Mouse (Mus musculus) limb, embryonic 15.5 days (tissue): ENCODE measurements around the gene Gm20388. TPM values are rescaled to one million over a fixed set of nuclear protein-coding genes. Genes with fewer than 3 reads are reported as not detected.

ENCODE experiments used
- ATAC-seq: fragments of 200-750 bp; cut with Nextera tagmentation; 2 replicates; pipeline ENCODE4 v1.8.0; 2017; ENCODE audit warnings: low read depth, moderate TSS enrichment; ENCODE audit not compliant: insufficient number of reproducible peaks, low FRiP score, low TSS enrichment
- H3K27ac ChIP-seq: fragments of 300-500 bp; sonication (generic); 2 replicates; pipeline ENCODE4 v1.5.1; 2015; ENCODE audit warnings: moderate library complexity, mild to moderate bottlenecking, inconsistent platforms
- H3K27me3 ChIP-seq: fragments of 300-500 bp; sonication (generic); 2 replicates; pipeline ENCODE4 v1.6.1; 2015; ENCODE audit warnings: inconsistent platforms
- H3K36me3 ChIP-seq: fragments of 300-500 bp; sonication (generic); 2 replicates; pipeline ENCODE4 v1.6.1; 2015; ENCODE audit warnings: inconsistent platforms
- H3K4me1 ChIP-seq: fragments of 300-500 bp; sonication (generic); 2 replicates; pipeline ENCODE4 v1.6.1; 2015; ENCODE audit warnings: inconsistent platforms
- H3K4me2 ChIP-seq: fragments of 300-500 bp; sonication (generic); 2 replicates; pipeline ENCODE4 v1.6.1; 2015; ENCODE audit warnings: mild to moderate bottlenecking, inconsistent platforms
- H3K4me3 ChIP-seq: fragments of 300-500 bp; sonication (generic); 2 replicates; pipeline ENCODE4 v1.5.1; 2015; ENCODE audit warnings: mild to moderate bottlenecking, inconsistent platforms
- H3K9ac ChIP-seq: fragments of 300-500 bp; sonication (generic); 2 replicates; pipeline ENCODE4 v1.6.1; 2015; ENCODE audit warnings: inconsistent platforms
- H3K9me3 ChIP-seq: fragments of 300-500 bp; sonication (generic); 2 replicates; pipeline ENCODE4 v1.6.1; 2016; ENCODE audit warnings: inconsistent platforms
- WGBS: fragments of 180-500 bp; shearing (Covaris S2); methylation state at CpG from one replicate; pipeline ENCODE4 v1.1.7; 2015; 5-methylcytosine and 5-hydroxymethylcytosine counted together
- polyA plus RNA-seq: library from polyadenylated mRNA; unstranded; fragments of >200 nt; fragmentation: Nextera tagmentation; extraction: Ambion mirVana; gene quantifications from 2 replicates; pipeline ENCODE4 v1.2.1, GENCODE M21; 2015

The Gm20388 gene
- polyA plus RNA-seq, 1 experiment from 2014 or later: 4.9 TPM

DNA sequence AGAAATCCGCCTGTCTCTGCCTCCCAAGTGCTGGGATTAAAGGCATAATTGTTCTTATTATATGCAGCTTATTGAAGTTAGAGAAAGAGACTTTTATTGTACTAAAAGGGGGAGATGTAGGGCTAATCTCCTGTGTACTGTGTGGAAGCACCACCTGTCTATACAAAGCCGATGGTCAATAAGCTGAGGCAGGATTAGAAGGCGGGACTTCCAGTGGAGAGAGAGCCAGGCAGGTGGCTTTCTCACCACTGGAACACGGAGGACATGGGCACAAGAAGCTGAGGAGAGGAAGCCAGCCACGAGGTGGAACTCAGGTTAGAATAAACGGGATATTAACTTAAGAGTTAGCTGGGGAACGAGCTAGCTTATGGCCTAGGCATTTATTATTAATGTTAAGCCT, 3152.1 kb downstream of the Gm20388 start, which contains the start of gene Spg7:
TSS of gene Spg7 (plus strand) at position 222 of the 400 bp plus-strand sequence.
- no peak for ATAC-seq
- Histone ChIP-seq H3K4me2 (no peak within 1 kb of the TSS), H3K27me3 (no peaks in the 10 kb centered on the region), H3K4me3 (no peak within 1 kb of the TSS), H3K27ac (no peak within 1 kb of the TSS), H3K9me3 (no peaks in the 10 kb centered on the region), H3K36me3 (peaks cover 10% of the 10 kb centered on the region; the same call in 1 of the 2 replicates), H3K4me1 (peaks cover 20% of the 10 kb centered on the region), H3K9ac (no peak within 1 kb of the TSS)
- 71% methylated on average over 7 of the region's 7 CpGs for WGBS

DNA sequence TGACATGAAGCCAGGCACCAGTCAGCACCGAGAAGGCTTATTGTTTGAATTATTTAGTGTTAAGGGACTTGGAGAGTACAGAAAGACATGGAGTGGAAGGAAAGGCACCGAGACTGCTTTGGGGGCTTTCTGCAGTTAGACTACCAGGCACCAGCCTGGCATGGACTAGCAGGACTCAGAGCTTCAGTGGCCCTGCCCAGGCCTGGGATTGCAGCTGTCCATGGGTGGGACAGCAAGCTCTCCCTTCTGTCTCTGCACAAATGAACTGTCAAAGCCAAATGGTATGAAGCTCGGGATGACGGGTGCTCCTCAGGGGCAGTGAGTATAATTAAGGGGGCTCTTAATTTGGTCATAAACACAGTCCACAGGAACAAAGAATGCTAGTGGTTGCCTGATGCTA, 3153.4 kb downstream of the Gm20388 start:
- H3K9ac ChIP-seq: no peak overlapping the region
- peak overlapping the region; percentile 53; the same call in 1 of the 2 replicates for H3K4me2 ChIP-seq
- WGBS: 59% methylated on average over 4 of the region's 4 CpGs

DNA sequence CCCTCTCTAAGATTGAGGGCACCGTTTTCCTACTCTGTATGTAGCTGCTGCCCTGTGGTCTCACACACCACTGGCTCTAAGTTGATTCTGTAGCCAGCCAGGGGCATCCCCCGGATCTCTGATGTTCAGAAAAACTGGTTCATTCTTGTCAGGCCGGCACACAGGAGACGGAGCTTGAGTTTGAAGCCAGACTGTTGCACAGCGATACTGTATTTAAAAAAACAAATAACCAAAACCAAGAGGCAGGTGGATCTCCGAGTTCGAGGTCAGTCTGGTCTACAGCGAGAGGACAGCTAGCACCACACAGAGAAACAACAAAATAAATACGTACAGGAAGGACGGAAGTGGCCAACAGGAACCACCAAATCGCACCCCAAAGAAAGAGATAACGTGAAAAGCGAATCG, 3154.2 kb downstream of the Gm20388 start:
- no peaks in the 10 kb centered on the region for H3K9me3 ChIP-seq
- WGBS: 1% methylated on average over 14 of the region's 14 CpGs
- peak overlapping the region; percentile 53 for H3K4me2 ChIP-seq
- H3K27me3 ChIP-seq: no peaks in the 10 kb centered on the region
- no peak for ATAC-seq
- peak overlapping the region; percentile 94 for H3K27ac ChIP-seq
- H3K4me1 ChIP-seq: peaks cover 20% of the 10 kb centered on the region
- H3K9ac ChIP-seq: peak overlapping the region; percentile 48
- H3K36me3 ChIP-seq: peaks cover 16% of the 10 kb centered on the region
- peak overlapping the region; percentile 95 for H3K4me3 ChIP-seq

More for the DNA sequence above, 3153.4 kb downstream of the Gm20388 start:
- H3K27me3 ChIP-seq: no peaks in the 10 kb centered on the region
- peaks cover 20% of the 10 kb centered on the region for H3K4me1 ChIP-seq
- H3K27ac ChIP-seq: no peak overlapping the region
- no peak for ATAC-seq
- H3K36me3 ChIP-seq: peaks cover 16% of the 10 kb centered on the region
- peak overlapping the region; percentile 95; the same call in 1 of the 2 replicates for H3K4me3 ChIP-seq
- H3K9me3 ChIP-seq: no peaks in the 10 kb centered on the region

DNA sequence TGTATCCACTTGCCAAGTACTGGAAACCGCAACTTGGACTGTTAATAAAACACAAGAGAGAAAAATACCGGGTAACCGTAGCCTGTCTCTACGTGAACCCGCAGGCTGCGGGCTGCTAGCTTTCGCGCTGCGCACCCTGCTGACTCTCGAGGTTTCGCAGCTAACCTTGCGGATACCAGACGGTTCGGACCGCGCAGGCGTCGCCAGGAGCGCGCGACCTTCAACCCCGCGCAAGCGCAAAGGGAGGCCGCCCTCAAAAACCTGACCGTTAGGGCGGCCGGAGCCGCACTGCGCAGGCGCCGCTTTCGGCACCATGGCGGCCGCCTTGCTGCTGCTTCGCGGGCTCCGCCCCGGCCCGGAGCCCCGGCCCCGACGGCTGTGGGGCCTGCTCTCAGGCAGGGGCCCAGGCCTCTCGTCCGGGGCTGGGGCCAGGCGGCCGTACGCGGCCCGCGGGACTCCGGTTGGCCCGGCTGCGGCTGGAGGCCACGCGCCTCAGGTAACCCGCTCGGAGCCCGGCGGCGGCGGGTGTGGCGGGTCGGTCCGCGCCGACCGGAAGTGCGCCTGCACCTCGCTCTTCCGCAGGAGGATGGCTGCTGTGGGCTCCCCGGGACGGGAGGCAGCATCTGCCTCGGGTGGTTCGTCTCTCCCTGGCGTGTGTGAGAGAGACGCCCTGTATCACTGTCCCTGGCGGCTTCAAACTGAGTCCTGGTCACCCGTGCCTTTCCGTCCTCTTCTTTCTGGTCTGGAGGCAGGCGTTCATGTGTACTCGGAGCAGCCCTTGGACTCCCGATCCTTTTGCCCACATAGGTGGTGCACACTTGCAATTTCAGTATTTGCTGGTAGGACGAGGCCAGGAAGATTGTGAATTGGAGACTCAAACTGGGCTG, 3154.8 kb downstream of the Gm20388 start:
- no peaks in the 10 kb centered on the region for H3K9me3 ChIP-seq
- H3K27ac ChIP-seq: peak overlapping the region; percentile 94
- WGBS: under 1% methylated on average over 82 of the region's 84 CpGs
- peak; percentile 93 for ATAC-seq
- H3K36me3 ChIP-seq: peaks cover 16% of the 10 kb centered on the region
- H3K4me3 ChIP-seq: peak overlapping the region; percentile 95
- H3K4me1 ChIP-seq: peaks cover 20% of the 10 kb centered on the region
- no peaks in the 10 kb centered on the region for H3K27me3 ChIP-seq
- H3K4me2 ChIP-seq: peak overlapping the region; percentile 55
- peak overlapping the region; percentile 96 for H3K9ac ChIP-seq

DNA sequence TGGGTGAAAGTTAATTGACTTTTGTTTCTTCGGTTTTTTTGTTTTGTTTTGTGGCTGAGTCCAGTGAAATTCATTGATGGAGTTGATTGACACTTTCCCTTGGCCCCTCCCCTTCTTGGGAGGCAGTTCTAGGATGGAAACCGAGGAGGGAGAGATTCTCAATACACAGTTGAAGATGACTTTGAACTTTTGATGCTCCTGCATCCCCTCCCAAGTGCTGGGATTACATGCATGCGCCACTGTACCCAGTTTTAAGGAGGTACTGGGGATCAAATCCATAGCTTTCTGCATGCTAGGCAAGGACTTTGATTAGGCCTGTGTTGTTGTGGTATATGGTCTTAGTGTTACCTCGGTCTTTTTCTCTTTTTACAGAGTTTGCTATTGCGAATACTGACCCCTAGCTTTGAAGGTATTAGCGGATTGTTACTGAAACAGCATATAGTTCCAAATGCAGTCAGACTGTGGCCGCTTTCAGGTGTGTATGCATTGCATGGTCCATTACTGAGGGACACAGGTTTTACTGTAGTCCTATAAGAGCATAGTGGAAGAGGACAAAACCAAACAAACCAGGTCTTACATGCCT, 3155.6 kb downstream of the Gm20388 start:
- Histone ChIP-seq H3K4me1 (peaks cover 20% of the 10 kb centered on the region), H3K27ac (peak overlapping the region; percentile 94), H3K36me3 (peaks cover 19% of the 10 kb centered on the region), H3K4me2 (peak overlapping the region; percentile 55), H3K9ac (peak overlapping the region; percentile 96), H3K9me3 (no peaks in the 10 kb centered on the region), H3K27me3 (no peaks in the 10 kb centered on the region), H3K4me3 (peak overlapping the region; percentile 95)
- ATAC-seq: no peak
- 36% methylated on average over 7 of the region's 7 CpGs for WGBS

DNA sequence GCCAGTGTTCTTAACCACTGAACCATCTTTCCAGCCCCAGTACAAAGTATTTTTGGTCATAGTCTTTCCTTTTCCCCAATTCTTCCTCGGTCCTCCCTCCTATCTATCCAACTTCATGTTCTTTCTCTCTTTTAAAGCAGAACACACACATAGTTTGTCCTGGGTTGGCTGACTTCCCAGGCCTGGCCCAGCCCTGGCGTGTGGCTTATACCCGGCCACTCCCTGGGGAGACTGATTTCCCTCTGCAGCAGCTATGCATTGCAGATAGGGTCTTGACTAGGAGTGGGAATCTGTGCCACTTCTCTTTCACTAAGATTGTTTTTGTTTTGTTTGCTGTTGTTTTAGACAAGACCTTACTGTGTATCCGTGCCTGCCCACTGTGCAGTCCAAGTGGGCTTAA, 3160.5 kb downstream of the Gm20388 start:
- peaks cover 8% of the 10 kb centered on the region for H3K4me1 ChIP-seq
- ATAC-seq: no peak
- H3K36me3 ChIP-seq: peaks cover 59% of the 10 kb centered on the region
- no peaks in the 10 kb centered on the region for H3K9me3 ChIP-seq
- no peaks in the 10 kb centered on the region for H3K27me3 ChIP-seq
- no peak overlapping the region for H3K9ac ChIP-seq
- H3K4me2 ChIP-seq: no peak overlapping the region
- H3K27ac ChIP-seq: no peak overlapping the region
- 69% methylated on average over 4 of the region's 4 CpGs for WGBS
- no peak overlapping the region for H3K4me3 ChIP-seq

DNA sequence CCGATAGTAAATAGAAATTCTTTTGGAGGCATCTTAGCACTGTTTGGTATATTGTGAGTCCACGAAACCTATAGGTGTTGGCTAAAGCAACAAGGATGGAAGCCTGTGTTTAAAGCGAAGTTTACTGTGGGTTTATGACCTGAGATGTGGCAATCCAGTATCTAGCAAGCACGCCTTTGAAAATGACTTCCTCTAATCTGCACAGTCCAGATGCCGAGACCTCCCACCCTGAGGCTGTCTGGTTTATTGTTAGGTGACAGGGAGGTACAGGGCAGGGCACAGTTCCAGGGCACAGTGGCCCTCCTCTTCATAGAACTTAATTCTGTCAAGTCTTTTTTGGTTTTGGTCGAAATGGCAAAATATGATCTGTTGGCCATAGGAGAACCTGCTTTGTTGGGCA, 3166.6 kb downstream of the Gm20388 start:
- no peak overlapping the region for H3K4me2 ChIP-seq
- H3K27me3 ChIP-seq: no peaks in the 10 kb centered on the region
- no peak overlapping the region for H3K27ac ChIP-seq
- H3K9ac ChIP-seq: no peak overlapping the region
- no peak overlapping the region for H3K4me3 ChIP-seq
- H3K9me3 ChIP-seq: no peaks in the 10 kb centered on the region
- peaks cover 94% of the 10 kb centered on the region for H3K36me3 ChIP-seq
- no peaks in the 10 kb centered on the region for H3K4me1 ChIP-seq
- 73% methylated on average over 6 of the region's 6 CpGs for WGBS
- no peak for ATAC-seq

DNA sequence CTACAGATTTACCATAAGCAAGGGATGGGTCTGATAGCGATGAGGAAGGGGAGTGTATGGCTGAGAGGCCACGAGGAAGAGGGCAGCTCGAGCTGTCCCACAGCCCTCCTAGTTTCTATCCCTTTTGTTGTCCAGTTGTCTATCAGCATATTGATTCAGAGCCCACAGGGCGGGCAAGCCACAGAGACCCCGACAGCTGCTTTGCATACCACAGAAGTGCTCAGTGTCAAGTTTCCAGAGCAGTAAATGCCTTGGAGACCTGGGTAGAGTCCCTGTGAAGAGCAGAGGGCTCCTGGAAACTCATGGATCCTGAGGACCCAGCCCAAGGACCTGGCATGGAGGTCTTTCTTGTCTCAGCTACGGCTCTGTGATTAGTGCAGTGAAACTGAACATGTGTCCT, 3172.4 kb downstream of the Gm20388 start:
- no peak overlapping the region for H3K9ac ChIP-seq
- WGBS: 78% methylated on average over 6 of the region's 6 CpGs
- no peaks in the 10 kb centered on the region for H3K9me3 ChIP-seq
- ATAC-seq: no peak
- H3K36me3 ChIP-seq: peaks cover 96% of the 10 kb centered on the region
- H3K4me3 ChIP-seq: no peak overlapping the region
- H3K4me1 ChIP-seq: no peaks in the 10 kb centered on the region
- H3K27me3 ChIP-seq: no peaks in the 10 kb centered on the region
- H3K27ac ChIP-seq: no peak overlapping the region
- H3K4me2 ChIP-seq: no peak overlapping the region

DNA sequence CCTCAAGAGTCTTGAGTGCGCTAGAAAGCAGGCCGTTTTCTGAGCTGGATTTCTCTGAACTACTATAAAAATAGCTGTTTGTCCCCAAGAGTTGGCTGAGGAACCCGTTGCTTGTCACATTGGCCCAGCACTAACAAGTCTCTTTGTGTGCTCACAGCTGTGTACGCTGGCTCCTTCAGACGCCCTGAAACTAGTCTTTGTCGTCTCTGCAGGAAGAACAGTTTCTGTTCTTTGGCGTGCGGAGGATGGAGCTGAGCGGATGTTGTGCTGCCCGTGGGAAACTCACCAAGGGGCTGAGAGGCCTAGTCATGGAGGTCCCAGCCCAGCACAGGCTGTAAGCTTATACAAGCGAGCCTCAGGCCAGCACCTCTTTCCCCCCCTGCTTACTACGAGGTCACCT, 3173.0 kb downstream of the Gm20388 start:
- Histone ChIP-seq H3K9me3 (no peaks in the 10 kb centered on the region), H3K4me3 (no peak overlapping the region), H3K4me1 (no peaks in the 10 kb centered on the region), H3K27ac (no peak overlapping the region), H3K9ac (no peak overlapping the region), H3K36me3 (peaks cover 96% of the 10 kb centered on the region), H3K4me2 (no peak overlapping the region), H3K27me3 (no peaks in the 10 kb centered on the region)
- WGBS: 91% methylated on average over 12 of the region's 12 CpGs
- no peak for ATAC-seq

DNA sequence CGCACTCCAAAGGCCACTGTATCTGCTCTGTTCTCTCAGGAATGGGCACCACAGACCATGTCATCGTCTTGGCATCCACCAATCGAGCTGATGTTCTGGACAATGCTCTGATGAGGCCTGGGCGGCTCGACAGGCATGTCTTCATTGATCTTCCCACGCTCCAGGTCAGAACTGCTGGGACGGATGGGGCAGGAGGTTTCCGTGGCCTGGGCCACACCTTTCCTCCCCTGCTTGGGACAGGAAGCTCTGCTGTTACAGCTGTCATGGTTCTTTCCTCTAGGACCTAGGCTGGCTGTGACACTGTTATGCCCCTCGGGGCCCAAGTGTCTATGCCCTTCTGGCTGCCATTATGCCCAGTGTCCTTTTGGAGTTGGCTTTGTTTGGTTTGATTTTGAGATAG, 3176.6 kb downstream of the Gm20388 start:
- 84% methylated on average over 9 of the region's 9 CpGs for WGBS
- no peaks in the 10 kb centered on the region for H3K4me1 ChIP-seq
- no peak overlapping the region for H3K4me2 ChIP-seq
- no peaks in the 10 kb centered on the region for H3K9me3 ChIP-seq
- no peaks in the 10 kb centered on the region for H3K27me3 ChIP-seq
- ATAC-seq: no peak
- no peak overlapping the region for H3K4me3 ChIP-seq
- H3K9ac ChIP-seq: no peak overlapping the region
- H3K27ac ChIP-seq: no peak overlapping the region
- H3K36me3 ChIP-seq: peaks cover 99% of the 10 kb centered on the region

DNA sequence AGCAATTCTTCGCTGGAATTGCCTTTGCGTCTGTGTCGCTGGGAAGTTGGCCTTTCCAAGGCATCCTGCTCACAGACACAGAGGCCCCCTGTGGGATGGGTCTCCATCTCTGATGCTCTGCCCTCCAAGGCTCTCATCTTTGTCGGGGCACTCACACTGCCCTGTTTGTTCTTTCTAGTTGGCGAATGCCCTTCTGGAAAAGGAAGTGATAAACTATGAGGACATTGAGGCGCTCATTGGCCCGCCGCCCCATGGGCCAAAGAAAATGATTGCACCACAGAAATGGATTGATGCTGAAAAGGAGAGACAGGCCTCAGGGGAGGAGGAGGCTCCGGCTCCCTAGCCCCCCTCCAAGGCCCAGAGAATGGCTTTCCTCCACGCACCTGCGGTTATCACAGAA, 3186.6 kb downstream of the Gm20388 start:
- ATAC-seq: no peak
- Histone ChIP-seq H3K27me3 (no peaks in the 10 kb centered on the region), H3K4me1 (0 out of 2 replicates have a peak, but pooled peaks cover 4% of the 10 kb centered on the region), H3K36me3 (peaks cover 52% of the 10 kb centered on the region), H3K9me3 (no peaks in the 10 kb centered on the region), H3K4me3 (no peak overlapping the region), H3K27ac (no peak overlapping the region), H3K4me2 (no peak overlapping the region), H3K9ac (no peak overlapping the region)
- WGBS: 88% methylated on average over 11 of the region's 11 CpGs
